Mouse (Mus musculus): ENCODE measurements around the gene Pcx. TPM values are rescaled to one million over a fixed set of nuclear protein-coding genes. Genes with fewer than 3 reads are reported as not detected.
"Not testable (repeated sequence)": the region's sequence is repeated elsewhere in the genome, so short reads cannot be mapped to it uniquely, and the experiment has no call there.

Pcx gene
- polyA plus RNA-seq, 1 experiment from 2014 or later = 24.8 TPM

- no peak for ATAC-seq (ENCODE audit: low FRiP score)
- Histone ChIP-seq H3K4me2 (replicated peaks) (no peak overlapping the region), H3K27me3 (no peaks in the 10 kb centered on the region), H3K4me1 (no peaks in the 10 kb centered on the region), H3K9me3 (replicated peaks) (no peaks in the 10 kb centered on the region), H3K27ac (no peak overlapping the region), H3K36me3 (no peaks in the 10 kb centered on the region), H3K4me3 (no peak overlapping the region), H3K9ac (no peak overlapping the region)
- WGBS = 95% methylated on average over 1 of the region's 1 CpGs
These were observed 63.0 kb downstream of the Pcx start for GRCm38 (mm10) chr19:4573241-4573640.

GRCm38 (mm10) chr19:4578799-4579198 lies 68.5 kb downstream of the Pcx start:
- Histone ChIP-seq H3K4me3 (no peak overlapping the region), H3K27ac (no peak overlapping the region), H3K9me3 (replicated peaks) (no peaks in the 10 kb centered on the region), H3K4me1 (no peaks in the 10 kb centered on the region), H3K36me3 (no peaks in the 10 kb centered on the region), H3K4me2 (replicated peaks) (no peak overlapping the region), H3K27me3 (no peaks in the 10 kb centered on the region), H3K9ac (no peak overlapping the region)
- no peak for ATAC-seq (ENCODE audit: low FRiP score)
- WGBS = 86% methylated on average over 2 of the region's 2 CpGs

DNA sequence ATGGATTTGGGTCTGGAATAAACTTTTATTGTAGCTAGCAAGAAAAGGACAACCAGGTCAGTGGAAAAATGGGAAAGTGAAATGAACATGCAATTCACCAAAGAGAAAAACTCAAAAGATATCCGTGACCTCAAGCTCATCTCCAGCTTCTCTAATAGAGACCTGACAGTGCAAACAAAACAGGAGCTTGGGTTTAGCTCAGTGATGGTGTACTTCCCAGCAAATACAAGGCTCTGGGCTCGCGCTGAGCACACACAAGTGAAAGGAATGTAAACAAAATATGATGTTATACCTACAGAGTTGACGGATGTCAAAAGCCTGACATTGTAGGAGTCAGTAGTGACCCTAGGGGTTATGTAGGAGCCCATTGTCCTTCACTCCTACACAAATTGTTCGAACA lies 69.0 kb downstream of the Pcx start:
- Histone ChIP-seq H3K4me2 (replicated peaks) (no peak overlapping the region), H3K36me3 (no peaks in the 10 kb centered on the region)
- WGBS = 85% methylated on average over 5 of the region's 5 CpGs

DNA sequence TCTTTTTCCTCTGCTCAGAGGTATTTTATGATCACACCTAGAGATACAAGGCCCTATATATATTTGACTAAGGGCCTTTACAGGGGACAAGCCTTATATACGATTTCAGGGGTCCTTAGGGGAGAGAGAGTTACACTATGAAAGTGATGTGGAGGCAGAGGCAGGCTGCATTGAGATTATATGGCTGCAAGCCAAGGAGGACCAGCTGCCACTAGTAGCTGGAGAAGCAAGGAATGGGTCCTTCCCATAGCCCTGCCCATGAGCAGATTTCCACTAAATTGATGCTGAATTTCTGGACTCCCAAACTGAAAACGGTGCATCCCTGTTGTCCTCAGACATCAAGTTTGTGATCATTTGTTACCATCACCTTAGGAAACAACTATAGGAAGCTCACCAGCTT lies 73.6 kb downstream of the Pcx start:
- WGBS = 67% methylated on average over 2 of the region's 2 CpGs
- Histone ChIP-seq H3K27me3 (no peaks in the 10 kb centered on the region), H3K27ac (no peak overlapping the region), H3K9me3 (replicated peaks) (no peaks in the 10 kb centered on the region), H3K4me1 (no peaks in the 10 kb centered on the region), H3K4me3 (no peak overlapping the region), H3K9ac (no peak overlapping the region), H3K36me3 (no peaks in the 10 kb centered on the region), H3K4me2 (replicated peaks) (no peak overlapping the region)
- ATAC-seq (ENCODE audit: low FRiP score) = no peak

More for the DNA sequence above, 69.0 kb downstream of the Pcx start:
- H3K9me3 ChIP-seq (replicated peaks) = no peaks in the 10 kb centered on the region
- no peak overlapping the region for H3K4me3 ChIP-seq
- no peak overlapping the region for H3K27ac ChIP-seq
- no peak for ATAC-seq (ENCODE audit: low FRiP score)
- H3K9ac ChIP-seq = no peak overlapping the region
- H3K27me3 ChIP-seq = no peaks in the 10 kb centered on the region
- H3K4me1 ChIP-seq = no peaks in the 10 kb centered on the region

- H3K27me3 ChIP-seq; H3K4me2 ChIP-seq (replicated peaks); H3K9me3 ChIP-seq (replicated peaks); H3K4me3 ChIP-seq; H3K9ac ChIP-seq; H3K4me1 ChIP-seq; ATAC-seq (ENCODE audit: low FRiP score); H3K36me3 ChIP-seq; H3K27ac ChIP-seq: not testable (repeated sequence)
These were observed 76.5 kb downstream of the Pcx start for GRCm38 (mm10) chr19:4586783-4587182.

DNA sequence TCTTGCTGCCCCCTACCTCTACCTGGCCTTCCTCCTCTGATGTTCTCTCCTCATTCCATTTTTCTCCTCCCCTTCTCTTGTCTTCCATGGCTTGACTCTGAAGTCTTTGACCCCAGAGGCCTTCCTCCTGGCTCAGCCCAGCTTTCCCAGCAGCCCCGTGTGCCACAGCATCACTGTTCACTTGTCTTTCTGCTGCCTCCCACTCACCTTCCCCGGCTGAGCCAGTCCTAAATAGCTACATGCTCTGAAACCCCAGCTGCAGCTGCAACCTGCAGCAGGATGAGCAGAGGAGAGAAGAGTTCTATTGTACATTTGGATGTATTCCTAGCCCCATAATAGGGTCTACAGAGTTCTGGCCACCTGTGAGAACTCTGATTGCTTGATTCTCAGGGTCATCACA lies 77.2 kb downstream of the Pcx start:
- WGBS = 63% methylated on average over 2 of the region's 2 CpGs
- H3K27me3 ChIP-seq = no peaks in the 10 kb centered on the region
- no peak overlapping the region for H3K4me3 ChIP-seq
- no peak overlapping the region for H3K4me2 ChIP-seq (replicated peaks)
- H3K9me3 ChIP-seq (replicated peaks) = no peaks in the 10 kb centered on the region
- no peak overlapping the region for H3K27ac ChIP-seq
- no peak overlapping the region for H3K9ac ChIP-seq
- H3K4me1 ChIP-seq = no peaks in the 10 kb centered on the region
- ATAC-seq (ENCODE audit: low FRiP score) = no peak
- no peaks in the 10 kb centered on the region for H3K36me3 ChIP-seq

- no peak overlapping the region for H3K27ac ChIP-seq
- no peaks in the 10 kb centered on the region for H3K9me3 ChIP-seq (replicated peaks)
- no peaks in the 10 kb centered on the region for H3K27me3 ChIP-seq
- H3K4me3 ChIP-seq = no peak overlapping the region
- no peak overlapping the region for H3K4me2 ChIP-seq (replicated peaks)
- H3K4me1 ChIP-seq = no peaks in the 10 kb centered on the region
- 74% methylated on average over 3 of the region's 3 CpGs for WGBS
- H3K36me3 ChIP-seq = no peaks in the 10 kb centered on the region
- ATAC-seq (ENCODE audit: low FRiP score) = no peak
- H3K9ac ChIP-seq = no peak overlapping the region
These were observed 78.2 kb downstream of the Pcx start for GRCm38 (mm10) chr19:4588430-4588829.

- no peak overlapping the region for H3K4me3 ChIP-seq
- WGBS = 76% methylated on average over 1 of the region's 1 CpGs
- ATAC-seq (ENCODE audit: low FRiP score) = no peak
- no peaks in the 10 kb centered on the region for H3K27me3 ChIP-seq
- H3K4me1 ChIP-seq = no peaks in the 10 kb centered on the region
- no peaks in the 10 kb centered on the region for H3K36me3 ChIP-seq
- no peaks in the 10 kb centered on the region for H3K9me3 ChIP-seq (replicated peaks)
- no peak overlapping the region for H3K4me2 ChIP-seq (replicated peaks)
- no peak overlapping the region for H3K9ac ChIP-seq
- no peak overlapping the region for H3K27ac ChIP-seq
These were observed 78.8 kb downstream of the Pcx start for GRCm38 (mm10) chr19:4589081-4589480.

- 95% methylated on average over 3 of the region's 3 CpGs for WGBS
- H3K9me3 ChIP-seq (replicated peaks) = no peaks in the 10 kb centered on the region
These were observed 79.8 kb downstream of the Pcx start for GRCm38 (mm10) chr19:4590025-4590424.

GRCm38 (mm10) chr19:4593792-4594522 lies 83.7 kb downstream of the Pcx start:
- H3K4me3 ChIP-seq = no peak overlapping the region
- H3K9ac ChIP-seq = no peak overlapping the region
- H3K27ac ChIP-seq = no peak overlapping the region
- H3K4me1 ChIP-seq = no peaks in the 10 kb centered on the region
- H3K4me2 ChIP-seq (replicated peaks) = no peak overlapping the region
- H3K9me3 ChIP-seq (replicated peaks) = no peaks in the 10 kb centered on the region
- ATAC-seq (ENCODE audit: low FRiP score) = no peak
- 52% methylated on average over 7 of the region's 7 CpGs for WGBS
- H3K27me3 ChIP-seq = no peaks in the 10 kb centered on the region
- H3K36me3 ChIP-seq = no peaks in the 10 kb centered on the region

More at GRCm38 (mm10) chr19:4590025-4590424, 79.8 kb downstream of the Pcx start:
- no peaks in the 10 kb centered on the region for H3K4me1 ChIP-seq
- no peak overlapping the region for H3K4me3 ChIP-seq
- H3K9ac ChIP-seq = no peak overlapping the region
- no peaks in the 10 kb centered on the region for H3K36me3 ChIP-seq
- ATAC-seq (ENCODE audit: low FRiP score) = no peak
- no peak overlapping the region for H3K4me2 ChIP-seq (replicated peaks)
- no peaks in the 10 kb centered on the region for H3K27me3 ChIP-seq
- no peak overlapping the region for H3K27ac ChIP-seq

DNA sequence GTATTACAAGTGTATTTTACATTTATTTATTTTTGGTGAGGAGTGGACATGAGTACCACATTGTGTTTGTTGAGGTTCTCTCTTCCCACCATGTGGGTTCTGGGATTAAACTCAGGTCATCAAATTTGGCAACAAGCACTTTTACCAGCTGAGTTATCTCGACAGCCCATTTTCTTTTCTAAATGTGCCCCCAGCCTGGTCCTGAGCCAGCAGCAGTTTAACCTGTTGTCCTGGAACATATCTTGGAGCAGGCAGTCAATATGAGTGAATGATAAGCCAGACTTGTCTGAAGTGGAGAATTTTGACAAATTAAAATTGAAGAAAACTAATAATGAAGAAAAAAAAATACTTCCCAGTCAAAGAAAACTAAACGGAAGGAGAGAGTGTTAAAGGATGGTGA lies 85.8 kb downstream of the Pcx start:
- no peaks in the 10 kb centered on the region for H3K4me1 ChIP-seq
- H3K4me2 ChIP-seq (replicated peaks) = no peak overlapping the region
- ATAC-seq (ENCODE audit: low FRiP score) = no peak
- 85% methylated on average over 2 of the region's 2 CpGs for WGBS
- no peak overlapping the region for H3K9ac ChIP-seq
- H3K27me3 ChIP-seq = no peaks in the 10 kb centered on the region
- no peak overlapping the region for H3K27ac ChIP-seq
- no peaks in the 10 kb centered on the region for H3K9me3 ChIP-seq (replicated peaks)
- H3K36me3 ChIP-seq = no peaks in the 10 kb centered on the region
- H3K4me3 ChIP-seq = no peak overlapping the region

DNA sequence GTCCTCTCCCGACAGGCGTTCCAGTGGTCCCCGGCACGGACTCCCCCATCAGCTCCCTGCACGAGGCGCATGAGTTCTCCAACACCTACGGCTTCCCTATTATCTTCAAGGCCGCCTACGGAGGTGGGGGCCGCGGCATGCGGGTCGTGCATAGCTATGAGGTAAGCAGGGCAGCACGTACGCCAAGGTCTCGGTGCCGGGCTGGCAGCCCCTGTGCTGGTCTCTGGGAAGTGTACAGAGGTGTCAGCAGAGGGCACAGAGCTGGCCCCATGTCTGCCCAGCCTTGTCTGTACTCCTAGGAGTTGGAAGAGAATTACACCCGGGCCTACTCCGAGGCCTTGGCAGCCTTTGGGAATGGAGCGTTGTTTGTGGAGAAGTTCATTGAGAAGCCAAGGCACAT lies 92.2 kb downstream of the Pcx start:
- H3K36me3 ChIP-seq = no peaks in the 10 kb centered on the region
- H3K4me2 ChIP-seq (replicated peaks) = no peak overlapping the region
- no peak for ATAC-seq (ENCODE audit: low FRiP score)
- no peak overlapping the region for H3K27ac ChIP-seq
- no peak overlapping the region for H3K4me3 ChIP-seq
- no peaks in the 10 kb centered on the region for H3K9me3 ChIP-seq (replicated peaks)
- WGBS = 89% methylated on average over 20 of the region's 20 CpGs
- no peaks in the 10 kb centered on the region for H3K4me1 ChIP-seq
- no peak overlapping the region for H3K9ac ChIP-seq
- no peaks in the 10 kb centered on the region for H3K27me3 ChIP-seq

Measured in hindbrain, embryonic 12.5 days (tissue).